Mouse (Mus musculus) CH12.LX (cell line): ENCODE results near the gene Usp7. TPM values are rescaled to one million over a fixed set of nuclear protein-coding genes. Genes with fewer than 3 reads are reported as not detected.

Experiments
- DNase-seq: peaks from one replicate; pipeline ENCODE4 v3.0.0-alpha.2; 2013; ENCODE audit errors: extremely low read depth
- H3K27ac ChIP-seq: 2 replicates; pipeline ENCODE4 v1.5.1; 2012; ENCODE audit warnings: low read depth, mild to moderate bottlenecking, control low read depth, moderate library complexity; ENCODE audit not compliant: insufficient read depth
- H3K27me3 ChIP-seq: replicated peaks from 2 replicates; pipeline ENCODE3; 2012; ENCODE audit warnings: inconsistent platforms
- H3K36me3 ChIP-seq, 2 experiments: replicated peaks in 1 of 2; 2 replicates each; pipeline versions ENCODE3 to v1.6.1; 2012; ENCODE audit warnings: inconsistent platforms in 1 of 2, low read length in 1 of 2, mild to moderate bottlenecking in 1 of 2, mixed read lengths in 1 of 2, moderate library complexity in 1 of 2; ENCODE audit not compliant: control insufficient read depth in 1 of 2, insufficient read depth in 1 of 2
- H3K4me1 ChIP-seq, 2 experiments: 2 replicates each; pipeline ENCODE4 v1.6.1; 2012; ENCODE audit warnings: inconsistent platforms in 1 of 2, moderate library complexity in 1 of 2; ENCODE audit not compliant: insufficient read depth in 2 of 2, control insufficient read depth in 1 of 2
- H3K4me2 ChIP-seq: 2 replicates; pipeline ENCODE4 v1.6.1; 2012; ENCODE audit warnings: low read depth, mild to moderate bottlenecking, control low read depth; ENCODE audit not compliant: poor library complexity, insufficient read depth, severe bottlenecking
- H3K4me3 ChIP-seq, 3 experiments: fragments of 150-350 bp in 1 of 3; sonication (generic) in 1 of 3; replicated peaks in 1 of 3; 2 replicates each; pipeline versions ENCODE3 to v1.5.1; 2011 to 2012; ENCODE audit warnings: low read depth in 2 of 3, low read length in 2 of 3, mild to moderate bottlenecking in 2 of 3, moderate library complexity in 2 of 3, control low read depth in 1 of 3, improper control_type of control experiment in 1 of 3, inconsistent platforms in 1 of 3, mixed read lengths in 1 of 3; ENCODE audit not compliant: poor library complexity in 1 of 3
- H3K79me2 ChIP-seq: replicated peaks from 2 replicates; pipeline ENCODE4 v1.6.1; 2012; ENCODE audit warnings: mild to moderate bottlenecking, moderate library complexity; ENCODE audit not compliant: control insufficient read depth, poor library complexity, insufficient read depth, severe bottlenecking; ENCODE audit errors: extremely low read depth
- H3K9ac ChIP-seq: 2 replicates; pipeline ENCODE4 v1.6.1; 2012; ENCODE audit warnings: low read depth, mild to moderate bottlenecking, control low read depth, moderate library complexity; ENCODE audit not compliant: insufficient read depth
- H3K9me3 ChIP-seq: replicated peaks from 2 replicates; pipeline ENCODE3; 2012; ENCODE audit warnings: low read length, inconsistent platforms, mixed read lengths
- CHD1 ChIP-seq: IDR thresholded peaks from 2 replicates; pipeline ENCODE4 v1.6.1; 2012; ENCODE audit warnings: low read depth, low read length, improper control_type of control experiment, inconsistent platforms
- CHD2 ChIP-seq: IDR thresholded peaks from 2 replicates; pipeline ENCODE4 v1.6.1; 2011; ENCODE audit warnings: low read length, improper control_type of control experiment
- CTCF ChIP-seq, 2 experiments: IDR thresholded peaks in 1 of 2; conservative IDR thresholded peaks in 1 of 2; 2 replicates each; pipeline ENCODE4 v1.5.1; 2011 to 2012; ENCODE audit warnings: low read depth in 2 of 2, low read length in 2 of 2, improper control_type of control experiment in 1 of 2, inconsistent platforms in 1 of 2, mild to moderate bottlenecking in 1 of 2, moderate library complexity in 1 of 2
- E2F4 ChIP-seq: IDR thresholded peaks from 2 replicates; pipeline ENCODE4 v1.6.1; 2011; ENCODE audit warnings: low read depth, low read length, improper control_type of control experiment; ENCODE audit not compliant: insufficient replicate concordance
- EP300 ChIP-seq: IDR thresholded peaks from 2 replicates; pipeline ENCODE4 v1.6.1; 2011; ENCODE audit warnings: low read length, improper control_type of control experiment
- ETS1 ChIP-seq: conservative IDR thresholded peaks from 2 replicates; pipeline ENCODE4 v1.6.1; 2012; ENCODE audit warnings: low read depth, mild to moderate bottlenecking, inconsistent platforms, low read length, improper control_type of control experiment, moderate library complexity
- JUND ChIP-seq: conservative IDR thresholded peaks from 2 replicates; pipeline ENCODE4 v1.6.1; 2011; ENCODE audit warnings: low read depth, low read length, improper control_type of control experiment
- KAT2A ChIP-seq: IDR thresholded peaks from 2 replicates; pipeline ENCODE4 v1.6.1; 2012; ENCODE audit warnings: low read length, improper control_type of control experiment, inconsistent platforms; ENCODE audit not compliant: insufficient replicate concordance
- MAX ChIP-seq: IDR thresholded peaks from 2 replicates; pipeline ENCODE4 v1.6.1; 2011; ENCODE audit warnings: low read length, improper control_type of control experiment
- MEF2A ChIP-seq: IDR thresholded peaks from 2 replicates; pipeline ENCODE4 v1.6.1; 2014; ENCODE audit warnings: low read depth, mild to moderate bottlenecking, inconsistent platforms, low read length, improper control_type of control experiment, borderline replicate concordance
- MYC ChIP-seq: IDR thresholded peaks from 2 replicates; pipeline ENCODE4 v1.6.1; 2011; ENCODE audit warnings: low read depth, mild to moderate bottlenecking, improper control_type of control experiment, low read length
- POLR2AphosphoS2 ChIP-seq: IDR thresholded peaks from 2 replicates; pipeline ENCODE4 v1.6.1; 2011; ENCODE audit warnings: low read depth, low read length, improper control_type of control experiment
- USF2 ChIP-seq: conservative IDR thresholded peaks from 2 replicates; pipeline ENCODE4 v1.6.1; 2011; ENCODE audit warnings: low read depth, low read length, improper control_type of control experiment
- ZC3H11A ChIP-seq: IDR thresholded peaks from 2 replicates; pipeline ENCODE4 v1.6.1; 2012; ENCODE audit warnings: low read depth, mild to moderate bottlenecking, inconsistent platforms, low read length, improper control_type of control experiment
- ZMIZ1 ChIP-seq: IDR thresholded peaks from 2 replicates; pipeline ENCODE4 v1.6.1; 2012; ENCODE audit warnings: low read depth, mild to moderate bottlenecking, inconsistent platforms, low read length, improper control_type of control experiment
- ZNF384 ChIP-seq: IDR thresholded peaks from 2 replicates; pipeline ENCODE4 v1.6.1; 2012; ENCODE audit warnings: low read depth, low read length, improper control_type of control experiment, inconsistent platforms
- dilution Hi-C: fragments of 300-500 bp; cut with MboI; formaldehyde crosslinking; loops from 2 replicates; pipeline ENCODE4 v1.14.3; 2020; ENCODE audit warnings: low sequenced_read_pairs; ENCODE audit not compliant: extremely low pct_unique_long_range_greater_than_20kb, extremely low pct_ligation_motif_present
- in situ Hi-C: fragments of 300-500 bp; cut with MboI; formaldehyde crosslinking; loops from 3 replicates; pipeline ENCODE4 v1.14.3; 2019; ENCODE audit warnings: low sequenced_read_pairs, low pct_ligation_motif_present, low pct_unique_long_range_greater_than_20kb, mixed read lengths
- polyA plus RNA-seq: library from polyadenylated mRNA; unstranded; fragments of >175 nt; gene quantifications from 2 replicates; pipeline ENCODE4 v1.2.1, GENCODE M21; 2012; ENCODE audit warnings: low read depth; ENCODE audit not compliant: insufficient read length
- total RNA-seq, 2 experiments: library from RNA; depleted of rRNA; stranded (reverse); fragments of 300-350 nt in 1 of 2; fragments of >200 nt in 1 of 2; gene quantifications; 2 replicates each; pipeline ENCODE4 v1.2.3; 2012 to 2014

The Usp7 gene
- total and polyA plus RNA-seq, 3 experiments = 113 to 169 (median 143) TPM

DNA sequence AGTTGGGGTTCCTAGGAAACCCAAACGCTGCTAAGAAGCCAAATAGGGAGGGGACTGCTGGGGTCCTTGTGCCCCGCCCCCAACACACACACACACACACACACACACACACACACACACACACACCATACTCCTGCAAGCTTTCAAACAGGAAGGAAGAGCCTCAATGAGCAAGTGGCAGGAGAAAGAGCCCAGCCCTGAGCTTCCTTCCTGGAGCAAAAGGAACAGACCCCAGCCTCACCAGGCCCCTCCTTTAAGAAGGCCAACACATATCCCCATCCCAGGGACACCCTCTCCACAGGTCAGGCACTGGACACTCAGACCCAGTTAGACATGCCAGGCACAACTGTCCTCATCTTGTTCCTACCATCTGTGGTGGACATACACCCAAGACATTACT is 129.1 kb downstream of the Usp7 start:
- Histone ChIP-seq H3K79me2 (no peaks in the 10 kb centered on the region), H3K27me3 (no peaks in the 10 kb centered on the region), H3K9me3 (no peaks in the 10 kb centered on the region), H3K4me3 (no peak overlapping the region), H3K36me3 (peaks cover 50 to 83% of the 10 kb centered on the region in 2 experiments), H3K4me2 (no peak overlapping the region), H3K9ac (no peak overlapping the region), H3K4me1 (peaks cover 14 to 23% of the 10 kb centered on the region in 2 experiments; a peak in 3 of 4 replicates), H3K27ac (no peak overlapping the region)
- no peak for DNase-seq
- no peak for TF ChIP-seq MAX
- no peak for TF ChIP-seq ETS1
- TF ChIP-seq EP300 = no peak
- no peak for TF ChIP-seq ZMIZ1
- TF ChIP-seq USF2 = no peak
- no peak for TF ChIP-seq MYC
- TF ChIP-seq CTCF (conservative IDR thresholded peaks at IDR 0.05 in 1 of 2, IDR thresholded peaks at IDR 0.05 in 1 of 2; ENCODE audit: low read depth in 2 of 2, low read length in 2 of 2) = no peak
- no peak for TF ChIP-seq KAT2A
- TF ChIP-seq CHD1 = no peak
- no peak for TF ChIP-seq CHD2
- in situ Hi-C loops = no loop called here
- dilution Hi-C loops = no loop called here

DNA sequence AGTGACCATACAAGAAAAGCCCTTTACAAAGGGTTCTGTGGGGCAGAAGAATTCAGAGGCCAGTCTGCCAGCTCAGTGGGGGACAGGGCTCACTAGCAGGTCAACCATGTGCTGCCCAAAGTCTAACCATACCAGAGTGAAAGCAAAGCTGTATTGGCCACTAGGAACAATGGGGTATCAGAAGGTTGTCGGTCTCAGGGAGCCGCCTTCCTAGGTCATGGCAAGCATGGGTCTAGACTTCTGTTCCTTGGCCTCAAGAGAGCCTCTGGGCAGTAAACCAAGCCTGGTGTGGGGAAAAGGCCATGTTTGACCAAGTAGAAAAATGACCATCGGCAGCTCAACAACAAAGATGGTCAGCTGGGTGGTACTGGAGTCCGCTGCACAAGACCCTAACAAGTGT is 133.3 kb downstream of the Usp7 start:
- DNase-seq = no peak
- no peaks in the 10 kb centered on the region for H3K27me3 ChIP-seq
- H3K27ac ChIP-seq = no peak overlapping the region
- no peaks in the 10 kb centered on the region for H3K4me1 ChIP-seq
- no peak overlapping the region for H3K4me2 ChIP-seq
- dilution Hi-C loops (no loop called here), in situ Hi-C loops (no loop called here)
- TF ChIP-seq MEF2A = no peak
- no peak for TF ChIP-seq ETS1
- H3K9me3 ChIP-seq = no peaks in the 10 kb centered on the region
- no peak overlapping the region for H3K9ac ChIP-seq
- H3K36me3 ChIP-seq = peaks cover 84 to 95% of the 10 kb centered on the region in 2 experiments
- H3K79me2 ChIP-seq = no peaks in the 10 kb centered on the region
- H3K4me3 ChIP-seq = no peak overlapping the region

DNA sequence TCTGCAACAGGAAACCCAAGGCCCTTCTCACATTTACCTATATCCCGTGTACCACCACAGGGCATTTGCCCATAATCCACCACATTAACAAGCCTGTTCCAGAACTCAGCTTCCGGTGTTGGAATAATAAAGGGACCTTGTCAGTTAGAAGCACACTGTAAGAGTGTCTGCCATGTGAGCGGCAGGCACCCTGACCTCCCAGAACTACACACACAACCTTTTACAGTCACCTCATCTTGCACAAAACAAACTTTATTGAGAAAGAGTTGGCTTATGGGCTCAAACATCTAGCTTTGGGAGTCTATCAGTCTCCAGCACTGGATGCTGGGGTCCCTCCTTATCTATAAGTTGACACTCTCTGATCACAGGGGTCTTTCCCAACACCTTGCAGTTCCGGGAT is 133.8 kb downstream of the Usp7 start:
- dilution Hi-C loops = no loop called here
- peaks cover 84 to 95% of the 10 kb centered on the region in 2 experiments for H3K36me3 ChIP-seq
- H3K4me1 ChIP-seq = no peaks in the 10 kb centered on the region

More for the DNA sequence above, 133.8 kb downstream of the Usp7 start:
- Histone ChIP-seq H3K27me3 (no peaks in the 10 kb centered on the region), H3K79me2 (no peaks in the 10 kb centered on the region), H3K9me3 (no peaks in the 10 kb centered on the region), H3K27ac (no peak overlapping the region), H3K4me3 (no peak overlapping the region), H3K9ac (no peak overlapping the region), H3K4me2 (no peak overlapping the region)
- TF ChIP-seq EP300 (no peak), ZNF384 (no peak), JUND (no peak), ZMIZ1 (no peak), CHD1 (no peak), E2F4 (no peak), KAT2A (no peak), ZC3H11A (no peak), CHD2 (peak; percentile 45; the same call in 1 of the 2 replicates), POLR2AphosphoS2 (peak; percentile 29; the same call in 1 of the 2 replicates), MAX (no peak)
- in situ Hi-C loops = no loop called here
- DNase-seq = no peak
